Mouse (Mus musculus): ENCODE data around the gene Wwox. TPM values are rescaled to one million over a fixed set of nuclear protein-coding genes. Genes with fewer than 3 reads are reported as not detected.

Wwox gene
- polyA plus RNA-seq, 1 experiment, result 14.9 TPM

- Histone ChIP-seq H3K4me1 (ENCODE audit: control insufficient read depth, insufficient read depth, low read length) (no peaks in the 10 kb centered on the region; the same call in 1 of the 2 replicates), H3K27me3 (ENCODE audit: control insufficient read depth, insufficient read depth, low read length) (no peaks in the 10 kb centered on the region), H3K27ac (ENCODE audit: control insufficient read depth, insufficient read depth, low read depth, low read length) (no peak overlapping the region), H3K36me3 (ENCODE audit: control insufficient read depth, insufficient read depth, low read length) (no peaks in the 10 kb centered on the region), H3K4me3 (ENCODE audit: control insufficient read depth, low read depth, low read length) (no peak overlapping the region)
- TF ChIP-seq CTCF (IDR thresholded peaks at IDR 0.05; ENCODE audit: control insufficient read depth, insufficient read depth, insufficient replicate concordance, low read depth, low read length), result no peak
- no peak for TF ChIP-seq POLR2A (IDR thresholded peaks at IDR 0.05; ENCODE audit: control insufficient read depth, low read depth, low read length)
Observed at GRCm38 (mm10) chr8:114939338-114939737, 499.9 kb downstream of the Wwox start.

DNA sequence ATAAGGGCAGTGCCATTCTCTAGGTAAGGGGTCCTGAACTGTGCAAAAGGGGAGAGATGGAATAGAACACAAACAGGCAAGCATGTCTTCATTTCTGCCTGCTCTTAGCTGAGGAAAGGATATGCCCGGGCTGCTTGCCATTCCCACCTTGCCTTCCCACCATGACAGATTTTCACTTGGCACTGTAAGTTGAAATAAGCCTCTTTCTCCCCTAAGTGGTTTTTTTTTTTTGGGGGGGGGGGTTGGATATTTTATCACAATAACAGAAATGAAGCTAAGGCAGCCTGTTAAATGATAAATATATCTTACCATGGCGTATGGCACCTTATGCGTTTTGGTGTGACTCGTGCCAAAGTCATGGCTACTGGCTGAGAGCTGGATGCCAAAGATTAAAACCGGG is 501.6 kb downstream of the Wwox start:
- no peak for TF ChIP-seq POLR2A (IDR thresholded peaks at IDR 0.05; ENCODE audit: control insufficient read depth, low read depth, low read length)
- no peak for TF ChIP-seq CTCF (IDR thresholded peaks at IDR 0.05; ENCODE audit: control insufficient read depth, insufficient read depth, insufficient replicate concordance, low read depth, low read length)
- Histone ChIP-seq H3K4me1 (ENCODE audit: control insufficient read depth, insufficient read depth, low read length) (no peaks in the 10 kb centered on the region; the same call in 1 of the 2 replicates), H3K4me3 (ENCODE audit: control insufficient read depth, low read depth, low read length) (no peak overlapping the region), H3K27me3 (ENCODE audit: control insufficient read depth, insufficient read depth, low read length) (no peaks in the 10 kb centered on the region), H3K27ac (ENCODE audit: control insufficient read depth, insufficient read depth, low read depth, low read length) (no peak overlapping the region), H3K36me3 (ENCODE audit: control insufficient read depth, insufficient read depth, low read length) (no peaks in the 10 kb centered on the region)

- H3K27ac ChIP-seq (ENCODE audit: control insufficient read depth, insufficient read depth, low read depth, low read length), result no peak overlapping the region
- TF ChIP-seq POLR2A (IDR thresholded peaks at IDR 0.05; ENCODE audit: control insufficient read depth, low read depth, low read length), result no peak
- TF ChIP-seq CTCF (IDR thresholded peaks at IDR 0.05; ENCODE audit: control insufficient read depth, insufficient read depth, insufficient replicate concordance, low read depth, low read length), result no peak
- H3K4me1 ChIP-seq (ENCODE audit: control insufficient read depth, insufficient read depth, low read length), result no peaks in the 10 kb centered on the region; the same call in 1 of the 2 replicates
- no peaks in the 10 kb centered on the region for H3K36me3 ChIP-seq (ENCODE audit: control insufficient read depth, insufficient read depth, low read length)
- no peak overlapping the region for H3K4me3 ChIP-seq (ENCODE audit: control insufficient read depth, low read depth, low read length)
- H3K27me3 ChIP-seq (ENCODE audit: control insufficient read depth, insufficient read depth, low read length), result no peaks in the 10 kb centered on the region
Observed at GRCm38 (mm10) chr8:114941644-114942043, 502.2 kb downstream of the Wwox start.

DNA sequence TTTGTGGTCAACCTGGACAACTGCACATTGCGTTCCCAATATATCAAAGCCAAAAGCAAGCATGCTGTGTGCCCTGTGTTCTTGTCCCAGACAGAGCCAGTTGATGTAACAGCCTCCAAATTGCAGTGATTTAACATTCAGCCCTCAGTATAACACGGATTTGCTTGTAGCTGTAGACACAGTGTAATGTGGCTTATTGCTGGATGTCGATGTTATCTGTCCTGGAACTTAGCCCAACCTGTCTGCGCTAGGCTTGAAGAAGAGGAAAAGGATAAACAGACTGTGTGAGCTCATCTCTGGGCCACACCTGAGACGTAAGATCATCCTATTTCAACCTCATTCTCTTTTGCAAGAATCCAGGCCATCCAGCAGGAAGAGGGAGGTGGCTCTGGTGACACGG is 508.5 kb downstream of the Wwox start:
- no peaks in the 10 kb centered on the region for H3K4me1 ChIP-seq (ENCODE audit: control insufficient read depth, insufficient read depth, low read length)
- no peak for TF ChIP-seq CTCF (IDR thresholded peaks at IDR 0.05; ENCODE audit: control insufficient read depth, insufficient read depth, insufficient replicate concordance, low read depth, low read length)
- TF ChIP-seq POLR2A (IDR thresholded peaks at IDR 0.05; ENCODE audit: control insufficient read depth, low read depth, low read length), result no peak
- H3K27ac ChIP-seq (ENCODE audit: control insufficient read depth, insufficient read depth, low read depth, low read length), result no peak overlapping the region
- H3K4me3 ChIP-seq (ENCODE audit: control insufficient read depth, low read depth, low read length), result no peak overlapping the region
- H3K27me3 ChIP-seq (ENCODE audit: control insufficient read depth, insufficient read depth, low read length), result no peaks in the 10 kb centered on the region
- H3K36me3 ChIP-seq (ENCODE audit: control insufficient read depth, insufficient read depth, low read length), result no peaks in the 10 kb centered on the region

DNA sequence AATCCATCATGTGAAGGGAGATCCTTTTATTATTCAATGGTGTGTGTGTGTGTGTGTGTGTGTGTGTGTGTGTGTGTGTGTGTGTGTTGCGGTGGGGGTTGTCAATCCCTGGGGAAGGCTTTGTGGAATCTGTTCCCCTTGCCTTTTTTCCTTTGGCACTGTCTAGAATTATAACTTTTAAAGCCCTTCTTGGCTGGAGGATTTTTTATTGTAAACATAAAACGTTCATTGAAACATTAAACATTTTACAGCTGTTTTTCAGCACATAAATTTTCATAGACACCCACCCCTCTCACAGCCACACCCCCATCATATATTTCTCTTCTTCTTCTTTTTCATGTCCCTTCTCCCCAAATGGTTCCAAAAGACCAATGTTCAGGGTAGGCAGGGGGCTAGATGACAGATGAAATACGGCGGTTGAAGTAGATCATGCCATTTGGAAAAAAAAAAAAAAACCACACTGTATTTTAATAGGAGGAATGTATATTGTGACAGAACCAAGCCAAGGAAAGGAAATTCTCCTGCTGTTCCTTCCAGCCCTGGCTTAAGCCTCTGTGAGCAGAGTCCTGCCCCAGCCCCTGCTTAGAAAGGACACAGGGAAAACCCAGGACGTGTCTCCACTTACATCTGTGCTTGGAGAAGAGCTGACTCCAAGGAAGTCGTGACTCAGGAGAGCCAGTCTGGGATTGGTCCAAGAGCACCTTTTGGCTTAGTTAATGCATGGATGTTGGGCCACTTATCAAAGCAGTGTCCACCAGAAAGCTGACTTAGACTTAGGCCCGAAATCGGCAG is 517.1 kb downstream of the Wwox start:
- no peak overlapping the region for H3K4me3 ChIP-seq (ENCODE audit: control insufficient read depth, low read depth, low read length)
- no peaks in the 10 kb centered on the region for H3K4me1 ChIP-seq (ENCODE audit: control insufficient read depth, insufficient read depth, low read length)
- no peaks in the 10 kb centered on the region for H3K27me3 ChIP-seq (ENCODE audit: control insufficient read depth, insufficient read depth, low read length)
- no peaks in the 10 kb centered on the region for H3K36me3 ChIP-seq (ENCODE audit: control insufficient read depth, insufficient read depth, low read length)
- TF ChIP-seq CTCF (IDR thresholded peaks at IDR 0.05; ENCODE audit: control insufficient read depth, insufficient read depth, insufficient replicate concordance, low read depth, low read length) (no peak), POLR2A (IDR thresholded peaks at IDR 0.05; ENCODE audit: control insufficient read depth, low read depth, low read length) (no peak)
- no peak overlapping the region for H3K27ac ChIP-seq (ENCODE audit: control insufficient read depth, insufficient read depth, low read depth, low read length)

GRCm38 (mm10) chr8:114958437-114959107 is 519.1 kb downstream of the Wwox start:
- H3K27me3 ChIP-seq (ENCODE audit: control insufficient read depth, insufficient read depth, low read length), result no peaks in the 10 kb centered on the region
- no peak overlapping the region for H3K4me3 ChIP-seq (ENCODE audit: control insufficient read depth, low read depth, low read length)
- TF ChIP-seq POLR2A (IDR thresholded peaks at IDR 0.05; ENCODE audit: control insufficient read depth, low read depth, low read length), result no peak
- no peak for TF ChIP-seq CTCF (IDR thresholded peaks at IDR 0.05; ENCODE audit: control insufficient read depth, insufficient read depth, insufficient replicate concordance, low read depth, low read length)
- H3K27ac ChIP-seq (ENCODE audit: control insufficient read depth, insufficient read depth, low read depth, low read length), result no peak overlapping the region
- no peaks in the 10 kb centered on the region for H3K36me3 ChIP-seq (ENCODE audit: control insufficient read depth, insufficient read depth, low read length)
- H3K4me1 ChIP-seq (ENCODE audit: control insufficient read depth, insufficient read depth, low read length), result peaks cover 2% of the 10 kb centered on the region; the same call in 1 of the 2 replicates

GRCm38 (mm10) chr8:114959406-114959805 is 520.0 kb downstream of the Wwox start:
- Histone ChIP-seq H3K4me1 (ENCODE audit: control insufficient read depth, insufficient read depth, low read length) (peaks cover 2% of the 10 kb centered on the region; the same call in 1 of the 2 replicates), H3K36me3 (ENCODE audit: control insufficient read depth, insufficient read depth, low read length) (no peaks in the 10 kb centered on the region), H3K27me3 (ENCODE audit: control insufficient read depth, insufficient read depth, low read length) (no peaks in the 10 kb centered on the region), H3K27ac (ENCODE audit: control insufficient read depth, insufficient read depth, low read depth, low read length) (no peak overlapping the region), H3K4me3 (ENCODE audit: control insufficient read depth, low read depth, low read length) (no peak overlapping the region)
- no peak for TF ChIP-seq POLR2A (IDR thresholded peaks at IDR 0.05; ENCODE audit: control insufficient read depth, low read depth, low read length)
- TF ChIP-seq CTCF (IDR thresholded peaks at IDR 0.05; ENCODE audit: control insufficient read depth, insufficient read depth, insufficient replicate concordance, low read depth, low read length), result no peak
